Mouse (Mus musculus) CD4-positive, CD25-positive, alpha-beta regulatory T cell, adult 2 months (primary cell): ENCODE measurements around the gene Grhl3.

Experiments used
- DNase-seq: peaks from one replicate; pipeline ENCODE4 v3.0.0-alpha.2; 2012; ENCODE audit warnings: low read depth, low spot score

Grhl3 gene

DNA sequence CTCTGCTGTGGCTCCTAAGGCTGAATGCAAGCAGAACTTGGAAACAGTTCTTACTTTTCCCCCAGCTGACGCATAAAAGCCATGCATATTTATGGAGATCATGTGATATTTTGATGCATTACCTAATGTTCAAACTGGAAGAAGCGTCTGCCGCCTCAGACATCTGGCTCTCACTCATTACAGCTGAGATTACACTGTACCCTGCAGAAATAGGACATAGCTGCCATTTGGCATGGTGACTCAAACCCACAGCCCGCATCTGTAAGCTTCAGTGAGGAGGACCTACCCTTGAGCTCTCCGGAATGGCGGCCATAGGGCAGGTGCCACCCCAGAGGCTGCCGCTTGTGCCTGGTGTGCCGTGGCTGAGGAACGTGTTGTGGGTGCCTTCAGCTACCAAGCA is 42.2 kb downstream of the Grhl3 start:
- no peak for DNase-seq

DNA sequence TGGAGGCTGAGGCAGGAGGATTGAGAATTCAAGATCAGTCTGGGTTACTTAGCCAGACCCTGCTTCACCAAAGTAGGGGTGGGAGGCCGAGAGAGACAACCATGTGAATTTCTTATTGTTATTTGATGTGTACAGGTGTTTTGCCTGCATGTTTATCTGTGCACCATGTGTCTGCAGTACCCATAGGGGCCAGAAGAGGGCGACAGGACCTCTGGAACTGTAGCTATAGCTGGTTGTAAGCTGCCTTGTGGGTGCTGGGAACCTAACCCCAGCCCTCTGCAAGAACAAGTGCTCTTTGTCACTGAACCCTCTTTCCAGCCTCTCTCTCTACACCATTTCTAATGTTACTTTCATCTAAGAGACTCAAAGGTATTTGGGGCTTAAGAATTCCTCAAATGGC is 43.2 kb downstream of the Grhl3 start:
- peak; percentile 15 for DNase-seq

DNA sequence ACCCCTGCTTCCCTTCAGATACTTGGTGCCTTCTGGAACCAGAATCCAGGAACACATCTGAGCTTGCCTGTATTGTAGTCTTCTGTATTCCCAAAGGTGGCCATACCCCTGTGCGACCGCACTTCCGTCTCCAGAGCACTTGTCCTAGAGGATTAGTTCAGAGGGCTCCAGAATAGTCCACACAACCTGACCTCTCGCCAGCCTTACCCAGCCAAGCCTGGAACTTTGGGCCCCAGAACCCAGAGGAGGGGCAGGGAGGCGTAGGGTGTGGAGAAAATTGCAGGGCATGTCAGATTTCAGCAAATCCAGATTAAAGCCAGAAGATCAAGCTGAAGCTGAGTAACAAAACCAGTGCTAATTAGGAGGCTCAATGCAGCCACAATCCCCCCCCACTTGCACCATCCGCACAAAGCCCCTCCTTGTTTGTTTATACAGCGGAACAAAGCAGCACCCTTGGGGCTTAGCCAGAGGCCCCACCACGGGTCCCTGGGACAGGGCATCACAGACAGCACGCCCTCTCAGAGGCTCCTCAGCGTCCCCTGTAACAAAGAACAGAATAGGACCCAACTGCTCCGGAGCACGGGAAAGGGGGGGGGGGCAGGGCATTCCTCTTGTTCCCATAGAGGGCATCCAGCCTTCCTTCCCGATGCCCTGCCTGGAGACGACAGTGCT is 47.3 kb downstream of the Grhl3 start:
- DNase-seq, result no peak

DNA sequence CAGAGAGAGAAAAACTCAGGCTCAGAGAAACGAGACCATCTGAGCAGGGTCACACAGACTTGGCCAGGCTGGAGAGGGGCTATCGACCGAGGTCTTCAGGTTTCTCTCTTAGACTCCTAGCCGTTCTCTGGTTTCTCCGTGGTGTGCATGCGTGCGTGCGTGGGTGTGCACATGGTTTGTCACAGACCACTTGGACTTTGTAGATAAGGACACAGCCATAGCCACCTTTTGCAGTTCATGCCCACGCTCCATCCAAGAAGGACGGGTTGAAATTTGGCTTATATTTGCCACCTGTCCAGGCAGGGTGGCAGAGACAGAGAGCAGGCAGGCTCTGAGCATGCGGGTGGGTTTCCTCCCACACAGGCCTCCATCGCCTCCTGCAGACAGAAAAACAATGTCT is 48.4 kb downstream of the Grhl3 start:
- no peak for DNase-seq

DNA sequence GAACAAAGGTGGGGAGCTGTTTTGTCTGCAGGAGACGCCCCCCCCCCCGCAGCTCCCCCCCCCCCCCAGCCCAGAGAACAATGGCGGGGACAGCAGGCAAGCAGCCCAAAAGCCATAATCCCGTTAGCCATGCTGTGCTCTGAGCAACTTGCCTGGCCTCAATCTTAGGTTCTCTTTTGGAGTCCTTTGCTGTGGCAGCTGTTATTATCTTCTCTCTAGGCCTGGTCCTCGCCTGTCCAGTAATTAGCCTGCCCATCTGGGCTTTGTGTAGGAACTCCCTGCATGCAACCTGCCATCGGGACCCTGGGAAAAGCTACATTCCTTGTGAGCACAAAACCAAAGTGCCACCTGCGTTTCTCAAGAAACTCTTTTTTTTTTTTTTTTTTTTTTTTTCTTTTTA is 49.5 kb downstream of the Grhl3 start:
- DNase-seq, result no peak

DNA sequence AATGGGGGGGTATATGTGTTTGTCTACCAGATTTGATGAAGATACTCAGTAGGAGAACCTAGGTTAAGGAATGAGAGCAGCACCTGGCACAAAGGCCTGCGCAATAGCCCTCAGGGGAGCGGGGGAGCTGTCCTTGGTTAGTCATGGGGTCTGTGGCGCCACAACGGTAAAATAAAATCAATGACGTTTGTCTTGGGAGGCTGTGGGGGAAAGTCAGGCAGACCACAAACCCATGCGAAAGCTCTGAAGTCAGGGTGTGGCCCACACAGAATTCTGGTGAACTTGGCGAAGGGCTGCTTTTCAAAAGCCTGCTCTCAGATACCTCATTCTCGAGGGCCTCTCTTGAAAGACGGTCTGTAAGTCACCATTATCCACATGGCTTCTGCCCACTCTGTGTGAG is 53.0 kb downstream of the Grhl3 start:
- peak; percentile 9 for DNase-seq

DNA sequence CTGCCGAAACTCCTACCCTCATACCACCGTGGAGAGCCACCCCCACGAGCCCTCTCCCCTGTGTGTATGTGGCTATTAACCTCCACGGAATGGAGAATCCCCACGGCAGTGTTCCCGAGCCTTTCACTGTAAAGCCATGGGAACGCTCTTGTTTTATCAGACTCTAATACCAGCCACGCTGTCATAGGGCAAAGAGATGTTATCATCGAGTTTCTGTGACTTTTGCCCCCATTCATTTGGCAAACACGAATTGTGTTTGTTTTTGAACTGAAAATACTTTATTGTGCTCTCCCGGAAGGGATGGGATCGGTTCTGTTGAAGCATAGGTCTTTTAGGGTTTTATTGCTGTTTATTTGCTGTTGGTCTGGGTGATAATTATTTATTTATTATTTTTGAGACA is 55.3 kb downstream of the Grhl3 start:
- DNase-seq, result no peak

DNA sequence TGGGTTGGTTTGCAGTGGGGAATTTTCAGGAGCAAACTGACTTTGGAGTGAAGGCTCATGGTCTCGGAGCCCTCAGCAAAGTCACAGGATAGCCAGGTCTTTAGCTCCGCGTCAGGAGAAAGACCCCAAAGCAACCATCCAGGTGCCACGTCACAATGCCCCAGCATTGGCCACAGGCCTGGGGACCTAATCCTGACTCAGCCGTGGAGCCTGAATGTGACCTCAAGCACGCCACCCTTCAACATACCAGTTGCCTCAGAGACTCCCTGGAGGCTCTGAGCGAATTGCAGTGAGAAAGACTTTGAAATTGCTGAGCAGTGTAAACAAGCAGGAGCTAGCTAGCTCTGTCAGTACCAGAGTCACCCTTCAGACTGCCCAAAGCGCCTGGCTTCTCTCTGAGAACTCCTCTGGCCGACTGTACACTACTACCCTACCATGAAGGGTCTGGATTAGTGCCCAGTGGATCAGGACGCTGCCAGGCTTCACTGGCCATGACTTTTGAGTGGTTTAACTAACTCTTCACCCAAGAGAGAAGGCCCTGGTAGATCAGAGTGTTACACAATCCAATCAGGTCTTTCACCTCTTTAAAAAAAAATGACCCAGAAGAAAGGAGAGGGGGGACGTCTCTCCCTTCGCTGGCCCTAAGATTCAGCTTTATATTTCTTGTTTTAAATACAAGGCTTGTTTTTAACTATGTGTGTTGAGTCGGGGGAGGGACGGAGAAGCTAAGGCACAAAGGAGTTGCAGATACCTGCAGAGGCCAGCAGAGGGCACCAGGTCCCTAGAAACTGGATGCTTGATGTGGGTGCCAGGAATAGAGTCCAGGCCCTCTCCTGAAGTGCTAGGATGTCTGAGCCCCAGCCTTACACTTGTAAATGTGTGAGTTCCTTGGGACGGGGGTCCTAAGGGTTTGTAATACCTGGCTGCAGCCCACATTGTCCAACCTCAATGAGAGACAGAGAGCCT is 56.8 kb downstream of the Grhl3 start:
- peak; percentile 72 for DNase-seq

DNA sequence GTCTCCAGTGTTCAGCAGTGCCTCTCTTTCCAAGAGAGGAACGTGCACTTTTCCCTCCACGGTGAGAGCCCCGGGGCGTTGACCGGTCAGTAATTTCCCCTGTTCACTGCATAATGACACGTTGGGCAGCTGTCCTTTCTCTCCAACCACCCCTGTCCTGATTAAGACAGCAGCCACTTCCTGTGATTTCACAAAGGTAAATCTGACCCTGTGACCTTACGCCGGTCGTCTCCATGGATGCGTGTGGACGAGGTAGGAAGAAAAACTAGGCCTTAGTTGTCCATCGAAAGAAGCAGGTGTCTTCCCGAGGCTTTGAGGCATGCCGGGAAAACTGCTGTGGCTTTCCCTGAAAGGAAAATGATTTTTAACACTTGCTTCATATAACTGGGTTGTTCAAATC is 58.5 kb downstream of the Grhl3 start:
- DNase-seq, result no peak

DNA sequence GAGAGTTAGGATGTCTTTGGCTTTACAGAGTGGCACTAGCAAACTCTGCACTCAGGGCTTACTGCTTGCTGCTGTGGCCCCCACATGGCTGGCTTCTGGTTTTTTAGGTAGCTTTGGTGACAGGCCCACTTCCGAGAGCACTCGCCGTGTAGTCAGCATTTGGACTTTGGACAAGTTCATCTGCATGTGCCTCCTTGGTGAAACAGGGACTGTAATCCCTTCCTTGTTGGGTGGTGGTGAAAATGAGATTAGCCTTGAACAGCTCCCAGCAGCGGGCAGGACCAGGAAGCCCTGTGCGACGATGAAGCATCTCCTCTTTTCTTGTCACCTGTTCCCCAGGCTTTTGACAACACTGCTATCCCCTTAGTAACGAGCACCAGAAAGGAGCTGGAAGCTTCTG is 59.6 kb downstream of the Grhl3 start:
- DNase-seq, result no peak

DNA sequence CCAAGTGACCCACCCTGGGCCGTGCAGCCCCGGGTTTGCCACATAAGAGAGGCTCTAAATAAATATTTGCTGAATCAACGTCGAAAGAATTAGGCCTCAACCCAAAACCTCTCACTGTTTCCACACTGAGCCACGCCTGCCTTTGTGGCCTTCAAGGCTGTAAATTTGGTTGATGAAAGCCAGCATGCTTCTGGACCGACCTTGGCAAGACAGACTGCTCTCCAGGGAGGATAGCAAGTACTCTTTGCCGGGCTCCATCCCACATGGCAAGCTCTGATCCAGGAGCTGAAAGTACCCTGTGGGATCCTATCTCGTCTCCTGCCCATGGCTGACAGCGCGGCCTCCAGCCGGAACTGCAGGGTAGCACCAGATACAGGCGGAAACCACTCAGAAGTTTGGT is 63.9 kb downstream of the Grhl3 start:
- DNase-seq, result no peak

DNA sequence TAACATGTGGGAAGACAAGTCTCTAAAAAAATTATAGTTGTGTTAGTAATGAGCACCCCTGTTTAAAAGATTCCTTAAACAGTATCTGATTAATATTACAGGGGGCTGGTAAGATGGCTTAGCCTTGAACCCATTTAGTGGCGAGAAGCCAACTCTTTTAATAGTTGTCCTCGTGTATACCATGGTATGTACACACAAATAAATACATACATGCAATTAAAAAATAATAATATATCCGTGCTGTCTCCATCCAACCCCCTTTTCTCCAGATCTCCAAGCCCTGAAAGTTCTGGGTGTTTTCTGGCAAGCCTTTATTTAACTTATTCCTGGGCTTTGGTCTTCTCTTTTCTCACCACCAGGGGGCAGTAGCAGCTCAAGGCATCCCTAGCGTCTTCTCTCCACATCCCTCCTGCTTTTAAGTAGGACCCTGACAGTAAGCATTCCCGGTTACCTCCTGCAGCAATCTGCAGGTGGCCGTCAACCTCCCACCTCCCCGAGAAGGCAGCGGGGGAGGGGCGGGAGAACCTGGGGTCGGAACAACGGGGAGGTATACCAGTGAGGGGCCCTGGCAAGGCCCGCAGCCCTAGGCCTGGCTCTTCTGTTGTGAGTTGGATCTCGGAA is 64.9 kb downstream of the Grhl3 start:
- DNase-seq, result peak; percentile 78

DNA sequence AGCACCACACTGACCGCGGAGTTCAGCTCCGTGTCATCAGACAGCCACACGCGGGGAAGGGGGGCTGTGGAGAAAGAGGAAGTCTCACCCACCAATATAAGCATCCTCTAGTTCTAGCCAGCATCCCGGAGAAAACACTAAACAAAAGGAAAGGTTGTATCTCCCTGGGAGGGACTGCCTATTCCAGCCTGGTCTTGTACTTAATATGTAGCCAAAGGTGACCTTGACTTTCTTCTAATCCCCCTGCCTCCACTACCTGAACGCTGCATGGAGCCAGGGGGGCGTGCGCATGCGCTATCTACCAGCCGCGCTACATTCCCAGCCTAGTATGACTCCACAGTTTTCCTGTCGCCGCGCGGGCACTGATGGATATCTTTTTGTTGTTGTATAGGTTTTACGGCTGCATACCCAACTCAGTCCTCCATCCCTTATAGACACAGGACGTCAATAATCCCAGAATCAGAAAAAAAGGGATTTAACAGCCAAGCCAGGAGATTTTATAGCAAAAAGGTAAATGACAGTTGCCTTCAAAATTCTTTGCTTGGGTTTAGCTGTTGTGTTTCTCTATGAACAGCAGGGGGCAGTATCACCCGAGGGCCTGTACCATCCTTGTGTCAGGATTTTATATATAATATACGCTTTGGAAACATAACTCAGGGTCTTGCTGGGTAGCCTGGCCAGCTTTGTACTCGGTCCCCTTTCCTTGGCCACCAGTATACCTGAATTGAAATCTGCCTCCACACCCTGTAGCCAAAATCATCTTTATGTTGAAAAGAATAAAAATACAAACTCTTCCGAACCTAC is 65.7 kb downstream of the Grhl3 start:
- DNase-seq, result peak; percentile 63

DNA sequence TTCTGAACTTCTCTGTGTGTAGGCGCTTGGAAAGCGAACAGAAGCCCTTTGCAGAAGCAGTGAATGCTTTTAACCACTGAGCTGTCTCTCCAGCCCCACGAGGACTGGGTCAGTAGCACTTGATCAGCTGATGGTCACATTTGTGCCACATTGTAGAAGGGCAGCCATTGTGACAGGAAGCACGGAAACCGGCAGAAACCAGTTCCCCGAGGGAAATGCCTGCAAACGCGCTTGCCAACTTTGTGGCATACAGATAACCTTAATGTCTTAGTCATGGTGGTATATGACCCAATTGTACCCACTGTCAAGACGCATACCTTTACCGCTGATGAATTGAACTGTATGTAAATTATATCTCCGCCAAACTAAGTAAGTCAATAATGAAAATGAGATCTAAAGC is 67.6 kb downstream of the Grhl3 start:
- DNase-seq, result no peak

DNA sequence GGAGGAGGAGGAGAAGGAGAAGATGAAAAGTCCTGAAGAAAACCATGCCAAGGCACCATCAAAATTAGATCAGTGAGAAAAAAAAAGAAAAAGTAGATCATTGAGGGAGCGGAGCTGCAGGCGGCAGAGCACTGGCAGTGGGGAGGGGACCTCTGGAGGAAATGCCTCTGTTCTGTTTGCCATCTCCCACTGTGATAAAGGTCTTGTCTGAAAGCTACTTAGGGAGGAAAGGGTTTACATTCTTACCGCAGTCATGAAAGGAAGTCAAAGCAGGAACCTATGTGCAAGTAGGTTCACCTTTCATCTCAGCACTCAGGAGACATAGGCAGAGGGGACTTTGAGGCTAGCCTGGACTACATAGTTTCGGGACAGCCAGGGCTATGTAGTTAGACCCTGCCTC is 71.8 kb downstream of the Grhl3 start:
- DNase-seq, result peak; percentile 45

DNA sequence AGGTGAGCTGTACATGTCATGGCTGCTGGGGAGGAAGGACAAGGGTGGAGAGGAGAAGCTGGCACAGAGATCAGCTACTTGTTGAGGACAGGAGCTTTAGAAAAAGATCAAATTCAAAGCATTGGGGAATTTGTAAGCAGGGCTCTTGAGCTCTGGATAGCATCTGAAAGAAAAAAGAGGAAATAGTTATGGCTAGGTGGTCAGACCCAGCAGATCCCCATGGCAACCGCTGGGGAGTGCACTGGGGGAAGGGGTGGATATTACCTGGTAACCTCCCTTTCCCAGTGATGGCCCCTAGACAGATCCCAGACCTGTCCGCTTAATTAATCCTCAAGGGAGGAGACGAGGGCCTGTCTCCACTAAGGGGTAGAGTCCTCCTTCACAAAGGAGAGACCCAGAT is 73.6 kb downstream of the Grhl3 start:
- no peak for DNase-seq

DNA sequence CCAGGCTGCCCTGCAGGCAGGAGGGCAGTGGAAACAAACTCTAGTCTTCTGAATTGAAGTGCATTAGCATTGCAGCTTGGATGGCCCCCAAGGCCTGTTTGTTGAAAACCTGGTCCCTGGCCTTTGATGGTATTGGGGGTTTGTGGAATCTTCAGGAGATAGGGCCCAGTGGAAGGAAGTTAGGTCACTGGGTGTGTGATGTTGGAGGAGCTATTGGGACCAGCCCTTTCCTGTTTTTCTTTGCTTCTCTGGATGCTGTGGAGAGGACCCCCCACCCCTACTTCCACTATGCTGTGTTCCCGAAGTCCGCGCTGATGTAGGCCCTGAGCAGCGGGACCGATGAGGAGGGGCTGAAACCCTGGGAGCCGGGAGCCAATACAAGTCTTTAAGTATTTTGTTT is 75.3 kb downstream of the Grhl3 start:
- DNase-seq, result no peak

DNA sequence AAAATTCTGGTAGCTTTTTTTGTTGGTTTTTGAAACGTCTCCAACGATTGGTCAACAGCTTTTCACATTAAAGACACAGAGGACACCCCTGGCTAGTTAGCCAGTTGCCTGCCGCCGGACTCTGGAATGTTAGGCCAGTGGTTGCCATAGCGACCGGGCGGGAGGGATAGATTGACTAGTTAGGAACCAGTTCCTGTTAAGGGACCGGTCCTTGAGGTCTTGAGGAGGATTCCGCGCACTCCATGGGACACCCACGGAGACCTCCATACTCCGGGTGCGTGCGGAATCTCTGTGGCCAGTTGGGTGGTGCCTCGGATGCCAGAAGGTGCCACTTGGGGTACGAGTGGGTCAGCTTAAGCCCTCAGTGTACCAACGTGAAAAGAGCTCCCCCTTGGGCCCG is 77.6 kb downstream of the Grhl3 start:
- no peak for DNase-seq

DNA sequence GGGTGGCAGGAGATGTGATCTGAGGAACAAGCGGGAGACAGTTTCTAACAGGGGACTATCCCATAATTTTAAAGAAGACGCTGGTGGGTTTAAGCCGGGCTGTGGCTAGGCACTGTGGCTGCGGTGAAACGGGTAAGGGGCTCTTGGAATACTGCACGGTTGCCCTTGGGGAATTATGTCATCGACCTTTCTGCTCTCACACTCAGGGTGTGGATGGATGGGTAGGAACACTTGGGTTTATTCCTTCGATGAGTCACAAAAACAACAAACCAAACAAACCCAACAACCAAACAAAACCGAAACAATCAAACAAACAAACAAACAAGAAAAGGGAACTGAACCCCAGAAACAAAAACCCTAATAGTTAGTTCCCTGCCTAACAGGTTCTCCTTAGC is 78.0 kb downstream of the Grhl3 start:
- no peak for DNase-seq

DNA sequence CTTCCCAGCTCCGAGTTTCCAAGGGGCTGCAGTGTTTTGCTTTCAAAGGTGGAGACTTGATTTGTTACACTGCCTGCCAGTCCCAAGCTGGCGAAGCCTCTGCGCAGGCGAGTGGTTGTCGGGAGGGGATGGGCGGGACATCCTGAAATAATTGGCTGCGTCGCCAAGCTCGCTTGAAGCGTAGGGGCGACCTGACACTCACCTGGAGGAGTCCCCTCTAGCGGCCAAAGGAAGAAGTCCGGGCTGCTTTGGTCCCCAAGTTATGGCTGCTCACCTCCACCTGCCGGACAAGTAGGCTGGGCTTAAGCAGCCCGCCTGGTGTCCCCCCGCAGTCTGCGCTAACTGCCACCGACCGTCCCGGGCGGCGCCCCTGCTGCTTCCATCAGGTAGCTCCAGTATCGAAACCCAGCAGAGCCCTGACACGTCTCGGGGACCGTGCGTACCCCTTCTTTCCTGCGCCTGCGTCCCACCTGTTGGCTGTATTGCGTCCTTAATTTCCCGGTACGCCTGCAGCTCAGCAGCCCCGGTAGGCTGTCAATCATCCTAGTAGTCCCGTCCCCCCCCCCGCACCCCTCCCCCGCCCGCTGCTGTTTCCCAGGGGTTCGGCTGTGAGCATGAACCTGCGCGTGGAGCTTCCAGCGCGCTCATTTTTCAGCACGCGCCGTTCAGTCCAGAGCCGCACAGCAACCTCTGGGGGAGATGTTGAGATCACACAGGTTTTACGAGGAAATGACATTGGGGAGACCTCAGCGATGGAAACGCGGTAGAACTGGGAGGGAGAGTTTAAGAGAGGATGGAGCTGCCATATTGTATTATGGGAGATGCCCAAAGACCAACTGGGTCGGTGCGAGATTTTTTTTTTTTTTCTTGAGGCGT is 78.7 kb downstream of the Grhl3 start, which contains the start of the genes Stpg1 and Nipal3:
Stpg1 (plus strand) TSS at position 270 of the 876 bp plus-strand sequence.
Nipal3 (minus strand) TSS at position 518 of the 876 bp plus-strand sequence.
- DNase-seq, result peak; percentile 96
